Mouse (Mus musculus) neural tube, embryonic 11.5 days (tissue): ENCODE measurements around the gene Asb4. TPM values are rescaled to one million over a fixed set of nuclear protein-coding genes. Genes with fewer than 3 reads are reported as not detected.
A peak's percentile ranks its signal among the peaks of the same experiment; 100 is the strongest.

Experiments
- ATAC-seq: fragments of 200-750 bp; cut with Nextera tagmentation; 2 replicates; pipeline ENCODE4 v1.8.0; 2017; ENCODE audit warnings: moderate number of reproducible peaks, mild to moderate bottlenecking, moderate TSS enrichment, moderate library complexity; ENCODE audit not compliant: insufficient read depth, low FRiP score, low TSS enrichment
- DNase-seq: peaks from one replicate; pipeline ENCODE4 v3.0.0-alpha.2; 2015; ENCODE audit warnings: low spot score
- H3K27ac ChIP-seq: fragments of 300-500 bp; sonication (generic); 2 replicates; pipeline ENCODE4 v1.5.1; 2014; ENCODE audit warnings: low read depth, mild to moderate bottlenecking, low read length
- H3K27me3 ChIP-seq: fragments of 300-500 bp; sonication (generic); 2 replicates; pipeline ENCODE4 v1.6.1; 2014; ENCODE audit warnings: mild to moderate bottlenecking, low read length, mixed read lengths; ENCODE audit not compliant: control insufficient read depth, insufficient read depth
- H3K36me3 ChIP-seq: fragments of 300-500 bp; sonication (generic); 2 replicates; pipeline ENCODE4 v1.6.1; 2014; ENCODE audit warnings: mild to moderate bottlenecking, low read length, moderate library complexity, mixed read lengths; ENCODE audit not compliant: control insufficient read depth, insufficient read depth
- H3K4me1 ChIP-seq: fragments of 300-500 bp; sonication (generic); 2 replicates; pipeline ENCODE4 v1.6.1; 2014; ENCODE audit warnings: low read length, mixed read lengths; ENCODE audit not compliant: control insufficient read depth, insufficient read depth
- H3K4me2 ChIP-seq: fragments of 300-500 bp; sonication (generic); 2 replicates; pipeline ENCODE4 v1.6.1; 2014; ENCODE audit warnings: low read depth, mild to moderate bottlenecking, moderate library complexity
- H3K4me3 ChIP-seq: fragments of 300-500 bp; sonication (generic); 2 replicates; pipeline ENCODE4 v1.5.1; 2014; ENCODE audit warnings: low read depth, low read length
- H3K9ac ChIP-seq: fragments of 300-500 bp; sonication (generic); 2 replicates; pipeline ENCODE4 v1.6.1; 2014; ENCODE audit warnings: mild to moderate bottlenecking, low read length
- H3K9me3 ChIP-seq: fragments of 300-500 bp; sonication (generic); 2 replicates; pipeline ENCODE4 v1.6.1; 2016; ENCODE audit warnings: low read length; ENCODE audit not compliant: control insufficient read depth
- WGBS: fragments of 180-500 bp; shearing (Covaris S2); extraction: QIAGEN DNeasy Blood & Tissue Kit; methylation state at CpG from one replicate; pipeline ENCODE4 v1.1.7; 2014; 5-methylcytosine and 5-hydroxymethylcytosine counted together
- polyA plus RNA-seq: library from polyadenylated mRNA; unstranded; fragments of >200 nt; fragmentation: Nextera tagmentation; extraction: Ambion mirVana; gene quantifications from 2 replicates; pipeline ENCODE4 v1.2.1, GENCODE M21; 2014

Asb4 gene
- polyA plus RNA-seq, 1 experiment from 2014 or later, result 41.0 TPM

GRCm38 (mm10) chr6:5429562-5429961 lies 46.4 kb downstream of the Asb4 start:
- H3K9me3 ChIP-seq, result no peaks in the 10 kb centered on the region
- no peak for DNase-seq
- H3K36me3 ChIP-seq, result no peaks in the 10 kb centered on the region
- no peaks in the 10 kb centered on the region for H3K4me1 ChIP-seq
- H3K4me2 ChIP-seq, result no peak overlapping the region
- 93% methylated on average over 4 of the region's 4 CpGs for WGBS
- H3K27ac ChIP-seq, result no peak overlapping the region
- no peaks in the 10 kb centered on the region for H3K27me3 ChIP-seq
- H3K4me3 ChIP-seq, result no peak overlapping the region
- no peak overlapping the region for H3K9ac ChIP-seq
- no peak for ATAC-seq

GRCm38 (mm10) chr6:5429982-5430550 lies 46.9 kb downstream of the Asb4 start:
- Histone ChIP-seq H3K9ac (no peak overlapping the region), H3K4me2 (no peak overlapping the region), H3K9me3 (no peaks in the 10 kb centered on the region), H3K4me1 (no peaks in the 10 kb centered on the region), H3K36me3 (no peaks in the 10 kb centered on the region), H3K27ac (no peak overlapping the region), H3K4me3 (no peak overlapping the region), H3K27me3 (no peaks in the 10 kb centered on the region)
- DNase-seq (no peak), ATAC-seq (no peak)
- 89% methylated on average over 4 of the region's 4 CpGs for WGBS

GRCm38 (mm10) chr6:5433887-5434286 lies 50.7 kb downstream of the Asb4 start:
- 93% methylated on average over 2 of the region's 2 CpGs for WGBS
- Histone ChIP-seq H3K4me3 (no peak overlapping the region), H3K36me3 (no peaks in the 10 kb centered on the region), H3K4me2 (no peak overlapping the region), H3K27me3 (no peaks in the 10 kb centered on the region), H3K27ac (no peak overlapping the region), H3K9me3 (no peaks in the 10 kb centered on the region), H3K9ac (no peak overlapping the region), H3K4me1 (no peaks in the 10 kb centered on the region)
- ATAC-seq (no peak), DNase-seq (no peak)

- H3K4me3 ChIP-seq, result no peak overlapping the region
- no peak overlapping the region for H3K9ac ChIP-seq
- H3K27ac ChIP-seq, result no peak overlapping the region
- no peaks in the 10 kb centered on the region for H3K4me1 ChIP-seq
- no peaks in the 10 kb centered on the region for H3K27me3 ChIP-seq
- H3K4me2 ChIP-seq, result no peak overlapping the region
- WGBS, result 28% methylated on average over 4 of the region's 4 CpGs
- ATAC-seq (no peak), DNase-seq (peak; percentile 24)
- no peaks in the 10 kb centered on the region for H3K9me3 ChIP-seq
- no peaks in the 10 kb centered on the region for H3K36me3 ChIP-seq
Measured at GRCm38 (mm10) chr6:5437757-5438156, 54.6 kb downstream of the Asb4 start.

GRCm38 (mm10) chr6:5441221-5441620 lies 58.0 kb downstream of the Asb4 start:
- no peaks in the 10 kb centered on the region for H3K27me3 ChIP-seq
- ATAC-seq (no peak), DNase-seq (no peak)
- no peak overlapping the region for H3K9ac ChIP-seq
- H3K36me3 ChIP-seq, result no peaks in the 10 kb centered on the region
- no peaks in the 10 kb centered on the region for H3K4me1 ChIP-seq
- H3K4me2 ChIP-seq, result no peak overlapping the region
- no peaks in the 10 kb centered on the region for H3K9me3 ChIP-seq
- H3K4me3 ChIP-seq, result no peak overlapping the region
- WGBS, result 89% methylated on average over 6 of the region's 6 CpGs
- no peak overlapping the region for H3K27ac ChIP-seq

GRCm38 (mm10) chr6:5442316-5443085 lies 59.3 kb downstream of the Asb4 start:
- no peak for ATAC-seq
- 0 out of 2 replicates have a peak overlapping the region, but pooled peaks have one; percentile 3 for H3K4me2 ChIP-seq
- WGBS, result 14% methylated on average over 14 of the region's 14 CpGs

GRCm38 (mm10) chr6:5443104-5443863 lies 60.1 kb downstream of the Asb4 start:
- no peak for ATAC-seq

More at GRCm38 (mm10) chr6:5442316-5443085, 59.3 kb downstream of the Asb4 start:
- Histone ChIP-seq H3K27ac (no peak overlapping the region), H3K4me1 (no peaks in the 10 kb centered on the region), H3K9ac (no peak overlapping the region), H3K36me3 (no peaks in the 10 kb centered on the region), H3K4me3 (no peak overlapping the region), H3K9me3 (no peaks in the 10 kb centered on the region), H3K27me3 (no peaks in the 10 kb centered on the region)
- DNase-seq, result peak; percentile 24

GRCm38 (mm10) chr6:5444331-5444898 lies 61.2 kb downstream of the Asb4 start:
- no peaks in the 10 kb centered on the region for H3K27me3 ChIP-seq
- H3K9me3 ChIP-seq, result no peaks in the 10 kb centered on the region
- no peak overlapping the region for H3K9ac ChIP-seq
- WGBS, result 94% methylated on average over 5 of the region's 5 CpGs
- DNase-seq, result no peak
- no peak overlapping the region for H3K27ac ChIP-seq
- H3K4me1 ChIP-seq, result no peaks in the 10 kb centered on the region
- no peak overlapping the region for H3K4me2 ChIP-seq
- no peak overlapping the region for H3K4me3 ChIP-seq
- H3K36me3 ChIP-seq, result no peaks in the 10 kb centered on the region
- ATAC-seq, result no peak

More at GRCm38 (mm10) chr6:5443104-5443863, 60.1 kb downstream of the Asb4 start:
- Histone ChIP-seq H3K36me3 (no peaks in the 10 kb centered on the region), H3K4me2 (no peak overlapping the region), H3K9me3 (no peaks in the 10 kb centered on the region), H3K9ac (no peak overlapping the region), H3K27ac (no peak overlapping the region), H3K4me1 (no peaks in the 10 kb centered on the region), H3K4me3 (no peak overlapping the region), H3K27me3 (no peaks in the 10 kb centered on the region)
- WGBS, result 36% methylated on average over 13 of the region's 13 CpGs
- DNase-seq, result no peak
